Mouse (Mus musculus) macrophage (primary cell): ENCODE measurements around the gene Kif26b. TPM values are rescaled to one million over a fixed set of nuclear protein-coding genes. Genes with fewer than 3 reads are reported as not detected.

Experiments used
- H3K27ac ChIP-seq: fragments of 350-480 bp; formaldehyde crosslinking; 2 replicates; pipeline ENCODE4 v1.9.0; 2021
- H3K36me3 ChIP-seq: fragments of 350-480 bp; formaldehyde crosslinking; 2 replicates; pipeline ENCODE4 v1.9.0; 2021; ENCODE audit errors: inconsistent target
- H3K4me3 ChIP-seq: fragments of 350-480 bp; formaldehyde crosslinking; 2 replicates; pipeline ENCODE4 v1.9.0; 2021; ENCODE audit errors: inconsistent target
- H3K79me2 ChIP-seq: fragments of 350-480 bp; formaldehyde crosslinking; 2 replicates; pipeline ENCODE4 v1.9.0; 2021; ENCODE audit errors: inconsistent target
- WGBS: methylation state at CpG from one replicate; pipeline ENCODE4 v1.1.7; 2026; ENCODE audit warnings: inconsistent platforms; ENCODE audit not compliant: missing documents; 5-methylcytosine and 5-hydroxymethylcytosine counted together
- polyA plus RNA-seq: library from polyadenylated mRNA; stranded (reverse); fragments of 250-400 nt; gene quantifications from 3 replicates; pipeline ENCODE4 v1.2.4, GENCODE M21; 2018; ENCODE audit warnings: inconsistent platforms

Kif26b gene
- polyA plus RNA-seq, 1 experiment from 2014 or later, result not detected

- WGBS, result 74% methylated on average over 6 of the region's 6 CpGs
- H3K27ac ChIP-seq, result no peak overlapping the region
- H3K4me3 ChIP-seq, result no peak overlapping the region
- no peaks in the 10 kb centered on the region for H3K36me3 ChIP-seq
- no peaks in the 10 kb centered on the region for H3K79me2 ChIP-seq
These were observed 199.3 kb downstream of the Kif26b start for GRCm38 (mm10) chr1:178728256-178728655.

GRCm38 (mm10) chr1:178730271-178730670 is 201.3 kb downstream of the Kif26b start:
- Histone ChIP-seq H3K79me2 (no peaks in the 10 kb centered on the region), H3K27ac (no peak overlapping the region), H3K36me3 (no peaks in the 10 kb centered on the region), H3K4me3 (no peak overlapping the region)
- 97% methylated on average over 3 of the region's 3 CpGs for WGBS

- Histone ChIP-seq H3K36me3 (no peaks in the 10 kb centered on the region), H3K4me3 (no peak overlapping the region), H3K79me2 (no peaks in the 10 kb centered on the region), H3K27ac (no peak overlapping the region)
- 79% methylated on average over 7 of the region's 9 CpGs for WGBS
These were observed 204.1 kb downstream of the Kif26b start for GRCm38 (mm10) chr1:178733035-178733434.

GRCm38 (mm10) chr1:178734576-178734975 is 205.7 kb downstream of the Kif26b start:
- no peak overlapping the region for H3K27ac ChIP-seq
- no peak overlapping the region for H3K4me3 ChIP-seq
- 83% methylated on average over 4 of the region's 4 CpGs for WGBS
- H3K36me3 ChIP-seq, result no peaks in the 10 kb centered on the region
- no peaks in the 10 kb centered on the region for H3K79me2 ChIP-seq

- 90% methylated on average over 2 of the region's 2 CpGs for WGBS
- Histone ChIP-seq H3K4me3 (no peak overlapping the region), H3K36me3 (no peaks in the 10 kb centered on the region), H3K79me2 (no peaks in the 10 kb centered on the region), H3K27ac (no peak overlapping the region)
These were observed 208.0 kb downstream of the Kif26b start for GRCm38 (mm10) chr1:178736931-178737330.

GRCm38 (mm10) chr1:178743820-178744219 is 214.9 kb downstream of the Kif26b start:
- no peak overlapping the region for H3K27ac ChIP-seq
- 81% methylated on average over 5 of the region's 5 CpGs for WGBS
- no peaks in the 10 kb centered on the region for H3K36me3 ChIP-seq
- no peak overlapping the region for H3K4me3 ChIP-seq
- H3K79me2 ChIP-seq, result no peaks in the 10 kb centered on the region

- no peaks in the 10 kb centered on the region for H3K36me3 ChIP-seq
- no peak overlapping the region for H3K27ac ChIP-seq
- no peaks in the 10 kb centered on the region for H3K79me2 ChIP-seq
- WGBS, result 84% methylated on average over 7 of the region's 7 CpGs
- no peak overlapping the region for H3K4me3 ChIP-seq
These were observed 215.6 kb downstream of the Kif26b start for GRCm38 (mm10) chr1:178744526-178744925.

GRCm38 (mm10) chr1:178744961-178745360 is 216.0 kb downstream of the Kif26b start:
- no peak overlapping the region for H3K4me3 ChIP-seq
- WGBS, result 93% methylated on average over 6 of the region's 6 CpGs
- H3K27ac ChIP-seq, result no peak overlapping the region
- no peaks in the 10 kb centered on the region for H3K79me2 ChIP-seq
- H3K36me3 ChIP-seq, result no peaks in the 10 kb centered on the region

- 82% methylated on average over 6 of the region's 6 CpGs for WGBS
- Histone ChIP-seq H3K79me2 (no peaks in the 10 kb centered on the region), H3K27ac (no peak overlapping the region), H3K4me3 (no peak overlapping the region), H3K36me3 (no peaks in the 10 kb centered on the region)
These were observed 216.5 kb downstream of the Kif26b start for GRCm38 (mm10) chr1:178745471-178745870.

- whole genome bisulfite sequencing, result 89% methylated on average over 13 of the region's 13 CpGs
- Histone ChIP-seq H3K4me3 (no peak overlapping the region), H3K27ac (no peak overlapping the region), H3K79me2 (no peaks in the 10 kb centered on the region), H3K36me3 (no peaks in the 10 kb centered on the region)
These were observed 218.6 kb downstream of the Kif26b start for GRCm38 (mm10) chr1:178747279-178748221.

- H3K27ac ChIP-seq, result no peak overlapping the region
- 71% methylated on average over 7 of the region's 7 CpGs for WGBS
- H3K36me3 ChIP-seq, result no peaks in the 10 kb centered on the region
- H3K4me3 ChIP-seq, result no peak overlapping the region
- H3K79me2 ChIP-seq, result no peaks in the 10 kb centered on the region
These were observed 219.3 kb downstream of the Kif26b start for GRCm38 (mm10) chr1:178748222-178748600.

- no peak overlapping the region for H3K27ac ChIP-seq
- H3K79me2 ChIP-seq, result no peaks in the 10 kb centered on the region
- H3K4me3 ChIP-seq, result no peak overlapping the region
- 93% methylated on average over 1 of the region's 1 CpGs for WGBS
- H3K36me3 ChIP-seq, result no peaks in the 10 kb centered on the region
These were observed 219.7 kb downstream of the Kif26b start for GRCm38 (mm10) chr1:178748617-178749016.

GRCm38 (mm10) chr1:178749786-178750185 is 220.9 kb downstream of the Kif26b start:
- 94% methylated on average over 9 of the region's 9 CpGs for WGBS
- no peaks in the 10 kb centered on the region for H3K36me3 ChIP-seq
- H3K79me2 ChIP-seq, result no peaks in the 10 kb centered on the region
- no peak overlapping the region for H3K27ac ChIP-seq
- no peak overlapping the region for H3K4me3 ChIP-seq

- Histone ChIP-seq H3K79me2 (no peaks in the 10 kb centered on the region), H3K27ac (no peak overlapping the region), H3K36me3 (no peaks in the 10 kb centered on the region), H3K4me3 (no peak overlapping the region)
- 90% methylated on average over 3 of the region's 3 CpGs for WGBS
These were observed 229.5 kb downstream of the Kif26b start for GRCm38 (mm10) chr1:178758441-178758840.

- Histone ChIP-seq H3K79me2 (no peaks in the 10 kb centered on the region), H3K27ac (no peak overlapping the region), H3K36me3 (no peaks in the 10 kb centered on the region), H3K4me3 (no peak overlapping the region)
- 89% methylated on average over 2 of the region's 3 CpGs for WGBS
These were observed 233.3 kb downstream of the Kif26b start for GRCm38 (mm10) chr1:178762125-178762741.
